Mouse (Mus musculus) mouse trophoblast stem cell (cell line): ENCODE measurements around the gene Tcea3.

Experiments
- in situ Hi-C, 2 experiments: fragments of 300-500 bp; cut with MseI, MboI; formaldehyde crosslinking; loops; 2 replicates in 1 of 2; 3 replicates in 1 of 2; pipeline ENCODE4 v1.15.1; 2025

Tcea3 gene

GRCm38 (mm10) chr4:136281097-136281496 is 33.6 kb downstream of the Tcea3 start:
- in situ Hi-C loops = no loop called here

GRCm38 (mm10) chr4:136281611-136282010 is 34.1 kb downstream of the Tcea3 start:
- in situ Hi-C loops = no loop called here

GRCm38 (mm10) chr4:136282621-136283480 is 35.3 kb downstream of the Tcea3 start:
- in situ Hi-C loops = no loop called here

GRCm38 (mm10) chr4:136283783-136284182 is 36.3 kb downstream of the Tcea3 start:
- in situ Hi-C loops = no loop called here

- in situ Hi-C loops = no loop called here
These were observed 36.9 kb downstream of the Tcea3 start, which contains the start of gene Zfp46 for GRCm38 (mm10) chr4:136284455-136284854. Gene Zfp46, plus strand, starts transcription at chr4:136284683.

- in situ Hi-C loops = no loop called here
These were observed 37.4 kb downstream of the Tcea3 start for GRCm38 (mm10) chr4:136284891-136285290.

GRCm38 (mm10) chr4:136285348-136285810 is 37.9 kb downstream of the Tcea3 start:
- in situ Hi-C loops = no loop called here

- in situ Hi-C loops = no loop called here
These were observed 38.4 kb downstream of the Tcea3 start for GRCm38 (mm10) chr4:136285811-136286371.

GRCm38 (mm10) chr4:136289918-136290780 is 42.6 kb downstream of the Tcea3 start:
- in situ Hi-C loops = no loop called here

- in situ Hi-C loops = no loop called here
These were observed 43.5 kb downstream of the Tcea3 start for GRCm38 (mm10) chr4:136290781-136291595.

- in situ Hi-C loops = no loop called here
These were observed 44.2 kb downstream of the Tcea3 start for GRCm38 (mm10) chr4:136291692-136292091.

GRCm38 (mm10) chr4:136295941-136296340 is 48.4 kb downstream of the Tcea3 start:
- in situ Hi-C loops = no loop called here

- in situ Hi-C loops = no loop called here
These were observed 54.9 kb downstream of the Tcea3 start for GRCm38 (mm10) chr4:136302462-136302861.

- in situ Hi-C loops = no loop called here
These were observed 56.7 kb downstream of the Tcea3 start for GRCm38 (mm10) chr4:136304181-136304580.

GRCm38 (mm10) chr4:136308355-136308754 is 60.8 kb downstream of the Tcea3 start:
- in situ Hi-C loops = no loop called here

- in situ Hi-C loops = no loop called here
These were observed 62.3 kb downstream of the Tcea3 start for GRCm38 (mm10) chr4:136309780-136310179.

GRCm38 (mm10) chr4:136310229-136311041 is 62.9 kb downstream of the Tcea3 start, which contains the start of gene Hnrnpr:
Gene Hnrnpr, plus strand, starts transcription at chr4:136310942.
- in situ Hi-C loops = no loop called here

GRCm38 (mm10) chr4:136311042-136311999 is 63.8 kb downstream of the Tcea3 start:
- in situ Hi-C loops = no loop called here

GRCm38 (mm10) chr4:136312616-136313015 is 65.1 kb downstream of the Tcea3 start:
- in situ Hi-C loops = no loop called here
